Mouse (Mus musculus): Measurements from ENCODE around the gene Mccc2.

Mccc2 gene

DNA sequence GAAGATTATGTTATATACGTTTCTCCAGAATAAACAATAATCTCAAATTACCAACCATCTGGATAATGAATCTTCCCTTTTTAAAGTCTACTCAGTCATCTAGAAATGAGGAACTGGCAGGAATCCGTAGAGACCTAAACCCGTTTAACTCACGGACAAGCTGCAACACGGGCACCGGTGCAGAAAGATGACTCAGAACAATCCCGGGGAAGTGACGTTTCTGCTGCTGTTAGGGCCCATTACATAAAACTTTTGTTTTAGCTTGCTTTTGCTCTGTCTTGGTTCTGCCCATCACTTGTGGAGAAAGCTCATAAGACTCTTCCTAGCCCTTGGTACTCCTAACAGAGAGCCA, 76.1 kb downstream of the Mccc2 start:
- DNase-seq (ENCODE audit: low spot score) = no peak

DNA sequence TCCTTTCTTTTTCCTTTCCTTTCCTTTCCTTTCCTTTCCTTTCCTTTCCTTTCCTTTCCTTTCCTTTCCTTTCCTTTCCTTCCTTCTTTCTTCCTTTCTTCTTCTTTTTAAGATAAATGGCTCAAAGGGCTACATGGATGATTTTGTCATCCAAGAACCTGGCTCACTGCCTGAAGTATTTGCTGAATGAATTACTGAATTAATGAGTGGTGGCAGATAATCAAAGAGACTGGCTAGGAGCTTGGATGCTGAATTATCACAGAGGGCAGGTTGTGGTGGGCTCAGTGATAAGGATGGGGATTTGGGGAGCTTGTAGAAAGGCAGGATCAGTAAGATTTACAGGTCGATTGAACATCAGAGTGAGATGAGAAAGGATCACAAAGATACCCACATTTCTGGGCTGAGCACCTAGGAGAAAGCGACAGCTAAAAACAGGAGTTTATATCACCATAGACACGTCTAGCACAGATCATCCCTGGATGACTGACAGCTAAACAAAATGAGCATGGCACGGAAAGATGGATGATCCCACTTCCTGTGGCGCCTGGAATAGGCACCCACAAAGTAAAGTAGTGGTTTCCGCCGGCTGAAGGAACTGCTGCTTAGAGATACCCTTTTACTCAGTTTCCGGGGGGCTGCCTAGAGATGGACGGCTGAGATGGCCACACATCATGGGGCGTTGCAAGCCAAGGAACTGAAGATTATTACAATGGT, 76.7 kb downstream of the Mccc2 start:
- no peak for DNase-seq (ENCODE audit: low spot score)

DNA sequence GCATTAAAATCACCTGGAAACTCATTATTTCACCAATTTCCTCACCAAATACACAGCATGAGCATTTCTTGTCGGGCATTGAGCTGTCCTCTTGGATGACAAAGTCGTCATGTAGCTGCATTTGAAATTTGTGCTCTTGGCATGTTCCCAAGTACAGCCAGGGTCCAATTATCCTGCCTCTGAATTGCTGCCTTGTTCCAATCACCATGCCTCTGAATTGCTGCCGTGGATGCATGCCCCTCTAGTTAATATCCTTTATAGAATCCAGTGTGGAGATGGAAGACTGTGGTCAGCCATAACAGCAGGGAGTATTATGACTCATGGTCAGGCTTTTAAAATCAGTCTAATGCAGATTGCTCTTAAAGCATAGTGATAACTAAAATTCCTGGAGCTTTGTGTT, 77.7 kb downstream of the Mccc2 start:
- no peak for DNase-seq (ENCODE audit: low spot score)

DNA sequence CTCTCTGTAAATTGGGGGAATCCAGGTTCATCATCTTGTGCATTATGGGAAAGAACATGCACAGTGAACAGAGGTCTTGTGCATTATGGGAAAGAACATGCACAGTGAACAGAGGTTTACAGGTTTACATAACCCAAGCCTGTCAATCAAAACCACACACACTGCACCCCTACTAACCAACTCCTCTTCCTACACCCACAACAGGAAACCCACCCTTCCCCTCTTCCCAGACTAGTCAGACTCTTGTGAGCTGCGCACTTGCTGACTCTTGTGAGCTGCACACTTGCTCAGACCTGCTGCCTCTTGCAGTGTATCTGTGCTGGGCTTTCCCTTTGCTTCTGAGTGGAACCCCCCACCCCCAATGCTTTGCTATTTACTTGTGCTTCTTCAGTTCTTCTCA, 83.0 kb downstream of the Mccc2 start:
- no peak for DNase-seq (ENCODE audit: low spot score)

DNA sequence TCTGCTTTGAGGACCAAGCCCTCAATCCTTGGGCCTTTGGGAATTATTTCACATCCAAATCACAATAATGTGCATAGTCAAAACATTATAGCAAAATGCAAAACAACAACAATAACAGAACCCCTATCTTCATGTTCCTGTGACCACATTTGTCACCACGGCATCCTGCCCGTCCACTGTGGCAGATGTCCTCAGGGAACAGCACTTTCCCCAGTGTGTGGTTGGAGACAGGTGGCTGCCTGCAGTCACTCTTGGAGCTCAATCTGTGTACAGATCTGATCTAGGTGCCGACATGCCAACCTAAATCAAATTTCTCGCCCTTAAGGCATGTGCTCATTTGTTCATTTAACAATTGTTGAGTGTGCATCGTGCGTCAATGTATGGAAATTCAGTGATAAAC, 83.9 kb downstream of the Mccc2 start:
- no peak for DNase-seq (ENCODE audit: low spot score)

DNA sequence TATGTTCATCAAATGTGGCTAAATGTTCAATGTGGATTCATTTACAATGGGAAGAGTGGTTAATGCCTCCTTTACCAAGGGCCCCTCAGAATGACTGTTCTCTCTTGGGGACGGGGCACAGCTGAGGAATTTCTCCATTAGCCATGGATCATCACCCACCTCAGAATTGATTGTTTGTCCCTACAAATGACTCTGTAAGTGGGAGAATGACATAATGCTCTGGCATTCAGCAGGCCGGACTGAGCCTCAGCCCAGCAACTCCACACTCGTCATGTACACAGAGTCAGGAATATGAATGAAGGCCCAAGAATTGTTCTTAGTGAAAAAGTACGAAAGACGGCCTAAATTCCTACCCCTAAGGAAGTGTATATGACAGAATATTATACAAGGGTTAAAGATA, 89.2 kb downstream of the Mccc2 start:
- DNase-seq (ENCODE audit: low spot score) = no peak

DNA sequence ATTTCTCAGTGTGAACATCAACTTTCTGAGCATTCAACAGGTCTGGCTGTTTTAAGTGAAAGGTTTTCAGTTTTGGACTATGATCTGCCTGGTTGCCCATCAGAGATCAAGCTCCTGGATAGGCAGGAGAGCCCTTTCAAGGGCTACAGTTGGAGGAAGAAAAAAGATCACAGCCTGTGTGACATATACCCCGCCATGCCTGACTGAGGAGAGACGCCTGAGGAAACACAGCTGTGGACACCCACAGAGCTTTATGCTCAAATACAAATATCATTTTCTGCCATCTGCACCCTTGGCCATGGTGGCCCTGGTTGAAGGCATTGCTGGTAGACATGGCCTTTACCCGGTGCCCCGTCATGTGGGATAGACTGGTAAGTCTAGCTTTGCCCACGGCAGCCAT, 99.8 kb downstream of the Mccc2 start:
- no peak for DNase-seq (ENCODE audit: low spot score)

DNA sequence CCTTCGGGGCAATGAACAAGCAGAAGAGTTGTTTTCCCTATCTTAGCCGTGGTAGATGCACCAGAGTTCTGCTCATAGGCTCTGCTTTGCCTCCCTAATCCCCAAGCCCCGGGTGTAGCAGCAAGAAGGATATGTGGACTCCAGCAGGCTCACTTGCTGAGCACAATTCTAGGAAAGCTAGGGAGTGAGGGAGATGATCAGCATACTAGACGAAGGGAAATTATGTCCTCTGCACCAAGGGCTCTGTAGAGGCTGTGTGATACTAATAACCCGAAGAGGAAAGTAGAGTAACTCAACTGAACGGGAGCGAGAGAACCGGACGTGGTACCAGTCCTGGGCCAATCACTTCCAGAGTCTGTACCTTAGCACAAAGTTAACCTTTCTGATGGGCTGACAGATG, 114.5 kb downstream of the Mccc2 start, which contains the start of gene Cartpt:
Gene Cartpt (minus strand): TSS at position 127 of the 400 bp plus-strand sequence.
- DNase-seq (ENCODE audit: low spot score) = no peak

DNA sequence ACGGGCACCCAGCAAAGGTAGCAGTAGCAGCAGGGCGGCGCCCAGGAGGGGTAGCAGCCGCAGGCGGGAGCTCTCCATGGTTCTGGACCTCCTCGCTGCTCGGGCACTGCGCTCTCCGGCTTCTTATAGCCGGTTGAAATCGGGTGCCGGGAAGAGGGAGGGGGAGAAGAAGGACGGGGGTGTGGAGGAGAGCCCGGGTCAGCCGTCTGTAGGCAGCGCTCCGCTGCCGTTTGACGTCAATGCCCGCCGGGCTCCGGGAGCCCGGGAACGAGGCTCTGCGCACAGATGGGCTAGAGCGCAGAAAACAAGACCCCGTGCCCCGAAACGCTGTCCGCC, 114.9 kb downstream of the Mccc2 start:
- no peak for DNase-seq (ENCODE audit: low spot score)

DNA sequence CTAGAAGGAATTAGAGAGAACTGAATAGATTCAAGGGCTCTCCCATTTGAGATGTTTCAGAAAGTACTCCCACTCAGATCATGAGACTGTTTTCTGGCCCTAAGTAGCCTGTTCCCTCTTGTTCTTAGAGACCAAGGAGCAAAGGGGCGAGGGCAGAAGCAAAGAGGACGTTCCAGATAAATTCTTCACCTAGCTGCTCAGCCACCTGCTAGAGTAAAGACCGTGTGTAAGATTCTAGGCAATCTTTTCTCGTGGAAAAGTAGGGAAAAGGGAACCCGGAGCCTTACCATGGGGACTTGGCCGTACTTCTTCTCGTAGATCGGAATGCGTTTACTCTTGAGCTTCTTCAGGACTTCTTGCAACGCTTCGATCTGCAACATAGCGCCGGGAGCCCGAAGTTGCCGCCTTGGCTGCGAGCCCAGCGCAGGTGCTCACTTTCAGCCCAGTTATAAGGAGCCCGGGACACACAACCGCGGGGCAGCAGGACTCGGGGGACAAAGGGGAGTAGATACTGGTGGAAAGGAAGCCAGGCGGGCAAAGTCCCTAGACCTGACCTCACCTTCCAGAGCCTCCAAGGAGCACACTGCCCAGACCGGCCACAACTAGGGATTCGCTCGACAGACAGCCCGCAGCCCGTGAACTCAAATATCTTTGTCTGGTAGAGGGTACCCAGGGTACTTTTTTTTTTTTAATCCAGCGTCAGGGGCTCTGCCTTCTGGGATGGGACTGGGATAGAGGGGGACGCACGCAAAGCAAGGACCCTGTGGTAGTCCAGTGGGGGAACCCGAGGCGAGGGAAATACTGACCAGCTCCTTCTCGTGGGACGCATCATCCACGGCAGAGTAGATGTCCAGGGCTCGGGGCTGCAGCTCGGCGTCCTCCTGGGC, 115.5 kb downstream of the Mccc2 start:
- DNase-seq (ENCODE audit: low spot score) = no peak

DNA sequence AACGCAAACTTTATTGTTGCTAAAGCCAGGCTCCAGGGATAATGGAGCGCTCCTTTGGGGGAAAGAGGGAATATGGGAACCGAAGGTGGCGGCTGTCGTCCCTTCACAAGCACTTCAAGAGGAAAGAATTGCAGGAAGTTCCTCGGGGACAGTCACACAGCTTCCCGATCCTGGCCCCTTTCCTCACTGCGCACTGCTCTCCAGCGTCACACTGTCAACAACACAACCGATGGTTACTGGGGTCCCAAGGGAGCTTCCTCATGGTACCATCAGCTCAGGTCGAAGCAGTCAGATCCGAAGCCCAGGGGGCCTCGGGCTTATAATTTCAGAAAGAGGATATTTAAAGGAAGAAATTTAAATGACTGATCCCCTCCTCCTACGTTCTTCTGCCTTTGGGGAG, 116.6 kb downstream of the Mccc2 start:
- no peak for DNase-seq (ENCODE audit: low spot score)
